Mouse (Mus musculus) forebrain, embryonic 16.5 days (tissue): ENCODE results near the gene Ubox5. TPM values are rescaled to one million over a fixed set of nuclear protein-coding genes. Genes with fewer than 3 reads are reported as not detected.
"Not testable (repeated sequence)": the region's sequence is repeated elsewhere in the genome, so short reads cannot be mapped to it uniquely, and the experiment has no call there.

ENCODE experiments used
- ATAC-seq: fragments of 200-750 bp; cut with Nextera tagmentation; 2 replicates; pipeline ENCODE4 v1.8.0; 2017; ENCODE audit warnings: mild to moderate bottlenecking, moderate library complexity
- H3K27ac ChIP-seq: fragments of 300-500 bp; sonication (generic); 2 replicates; pipeline ENCODE4 v1.5.1; 2014; ENCODE audit warnings: low read length, control low read depth
- H3K27me3 ChIP-seq: fragments of 300-500 bp; sonication (generic); replicated peaks from 2 replicates; pipeline ENCODE4 v1.6.1; 2014; ENCODE audit warnings: low read length; ENCODE audit not compliant: control insufficient read depth, insufficient read depth
- H3K36me3 ChIP-seq: fragments of 300-500 bp; sonication (generic); 2 replicates; pipeline ENCODE4 v1.6.1; 2014; ENCODE audit not compliant: control insufficient read depth, insufficient read depth
- H3K4me1 ChIP-seq: fragments of 300-500 bp; sonication (generic); replicated peaks from 2 replicates; pipeline ENCODE4 v1.6.1; 2014; ENCODE audit warnings: low read length; ENCODE audit not compliant: control insufficient read depth, insufficient read depth
- H3K4me2 ChIP-seq: fragments of 300-500 bp; sonication (generic); 2 replicates; pipeline ENCODE4 v1.6.1; 2014; ENCODE audit warnings: mild to moderate bottlenecking, low read length, control low read depth
- H3K4me3 ChIP-seq: fragments of 300-500 bp; sonication (generic); replicated peaks from 2 replicates; pipeline ENCODE4 v1.5.1; 2014; ENCODE audit warnings: mild to moderate bottlenecking, low read length, control low read depth
- H3K9ac ChIP-seq: fragments of 300-500 bp; sonication (generic); replicated peaks from 2 replicates; pipeline ENCODE4 v1.6.1; 2014; ENCODE audit warnings: low read depth, low read length, control low read depth
- H3K9me3 ChIP-seq: fragments of 300-500 bp; sonication (generic); 2 replicates; pipeline ENCODE4 v1.6.1; 2016; ENCODE audit warnings: low read length; ENCODE audit not compliant: control insufficient read depth
- WGBS: fragments of 180-500 bp; shearing (Covaris S2); extraction: QIAGEN DNeasy Blood & Tissue Kit; methylation state at CpG from one replicate; pipeline ENCODE4 v1.1.7; 2014; 5-methylcytosine and 5-hydroxymethylcytosine counted together
- polyA plus RNA-seq: library from polyadenylated mRNA; unstranded; fragments of >200 nt; fragmentation: Nextera tagmentation; extraction: Ambion mirVana; gene quantifications from 2 replicates; pipeline ENCODE4 v1.2.1, GENCODE M21; 2015

Gene Ubox5
- polyA plus RNA-seq, 1 experiment from 2014 or later, result 14.7 TPM

DNA sequence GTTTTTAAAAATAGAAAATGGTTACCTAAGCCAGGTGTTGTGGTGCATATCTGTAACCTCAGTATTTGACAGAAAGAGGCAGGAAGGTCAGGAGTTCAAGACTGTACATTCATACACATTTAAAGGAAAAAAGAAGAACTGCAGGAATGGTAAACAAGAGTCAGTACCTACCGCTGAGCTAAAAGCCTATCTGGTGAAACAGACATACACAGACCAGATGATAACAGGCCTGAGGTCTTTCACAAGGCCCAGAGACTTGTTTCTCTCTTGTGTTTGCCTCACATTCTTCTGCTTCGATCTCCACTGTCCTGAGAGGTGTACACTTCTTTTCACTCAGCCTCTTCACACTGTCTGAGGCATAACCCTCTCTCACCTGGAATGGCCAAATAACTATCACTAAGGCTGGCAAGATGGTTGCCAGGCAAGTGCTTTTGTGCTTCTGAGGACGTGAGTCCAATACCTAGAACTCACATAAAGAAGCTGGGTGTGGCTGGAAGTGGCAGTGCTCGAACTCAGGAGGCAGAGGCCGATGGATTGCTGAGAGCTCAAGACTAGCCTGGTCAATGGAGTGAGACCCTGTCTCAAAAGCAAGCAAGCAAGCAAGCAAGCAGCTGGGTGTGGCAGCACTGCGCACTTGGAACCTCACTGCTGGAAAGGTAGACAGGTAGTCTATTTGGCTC, 26.0 kb upstream of the Ubox5 start:
- no peak overlapping the region for H3K4me3 ChIP-seq
- no peak for ATAC-seq
- 92% methylated on average over 6 of the region's 6 CpGs for WGBS
- H3K4me1 ChIP-seq, result no peaks in the 10 kb centered on the region
- H3K4me2 ChIP-seq, result no peak overlapping the region
- H3K9ac ChIP-seq, result no peak overlapping the region
- H3K9me3 ChIP-seq, result no peaks in the 10 kb centered on the region
- H3K27me3 ChIP-seq, result no peaks in the 10 kb centered on the region
- no peak overlapping the region for H3K27ac ChIP-seq
- peaks cover 28% of the 10 kb centered on the region for H3K36me3 ChIP-seq

DNA sequence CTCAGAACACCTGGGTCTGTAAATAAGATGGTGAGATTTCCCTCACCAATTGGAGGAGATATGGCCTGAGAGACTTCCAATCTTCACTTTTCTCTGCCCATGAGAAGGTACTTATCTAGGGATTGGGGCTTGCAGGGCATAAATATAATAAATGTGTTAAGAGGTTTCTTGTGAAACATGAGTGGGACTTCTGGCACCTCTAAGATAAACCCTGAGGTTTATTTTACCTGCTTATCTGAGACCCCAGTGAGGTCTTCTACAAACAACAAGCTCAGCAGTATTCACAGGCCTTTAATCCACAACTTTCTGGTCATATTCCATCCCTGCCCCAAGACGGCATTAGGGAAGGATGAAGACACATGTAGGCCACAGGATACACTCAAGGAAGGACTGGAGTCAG, 23.9 kb upstream of the Ubox5 start:
- WGBS, result 100% methylated on average over 1 of the region's 1 CpGs

GRCm38 (mm10) chr2:130653303-130653702, 23.5 kb upstream of the Ubox5 start:
- Histone ChIP-seq H3K4me3 (no peak overlapping the region), H3K36me3 (peaks cover 22% of the 10 kb centered on the region), H3K27me3 (no peaks in the 10 kb centered on the region), H3K4me2 (no peak overlapping the region), H3K9me3 (no peaks in the 10 kb centered on the region), H3K9ac (no peak overlapping the region), H3K27ac (no peak overlapping the region), H3K4me1 (no peaks in the 10 kb centered on the region)
- 98% methylated on average over 2 of the region's 2 CpGs for WGBS
- no peak for ATAC-seq

More for the DNA sequence above, 23.9 kb upstream of the Ubox5 start:
- H3K27me3 ChIP-seq, result no peaks in the 10 kb centered on the region
- no peak overlapping the region for H3K9ac ChIP-seq
- H3K36me3 ChIP-seq, result peaks cover 25% of the 10 kb centered on the region
- no peak overlapping the region for H3K27ac ChIP-seq
- H3K9me3 ChIP-seq, result no peaks in the 10 kb centered on the region
- no peak overlapping the region for H3K4me2 ChIP-seq
- no peak for ATAC-seq
- H3K4me3 ChIP-seq, result no peak overlapping the region
- H3K4me1 ChIP-seq, result no peaks in the 10 kb centered on the region

- 82% methylated on average over 6 of the region's 6 CpGs for WGBS
Measured at GRCm38 (mm10) chr2:130649028-130649427, 19.2 kb upstream of the Ubox5 start.

DNA sequence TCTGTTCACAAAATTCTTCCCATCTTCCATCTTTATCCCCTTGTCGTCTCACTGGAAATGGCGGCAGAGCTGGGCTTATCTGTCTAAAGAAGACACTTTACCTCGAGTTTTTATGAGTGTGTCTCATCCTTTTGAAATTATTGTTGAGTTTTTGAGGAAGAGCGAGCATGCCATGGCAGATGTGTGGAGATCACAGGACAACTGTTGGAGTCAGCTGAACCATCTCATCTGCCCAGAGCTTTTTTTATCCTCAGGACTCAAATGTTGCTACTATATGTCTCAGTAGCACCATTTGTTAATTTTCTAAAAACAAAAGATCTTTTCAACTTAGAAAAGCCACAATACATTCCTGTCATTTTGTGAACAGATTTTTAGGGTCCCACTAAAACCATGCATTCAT, 15.4 kb upstream of the Ubox5 start:
- no peaks in the 10 kb centered on the region for H3K9me3 ChIP-seq
- ATAC-seq, result no peak
- no peak overlapping the region for H3K9ac ChIP-seq
- H3K27me3 ChIP-seq, result no peaks in the 10 kb centered on the region
- H3K36me3 ChIP-seq, result no peaks in the 10 kb centered on the region
- H3K4me1 ChIP-seq, result peaks cover 14% of the 10 kb centered on the region
- WGBS, result 85% methylated on average over 4 of the region's 4 CpGs
- no peak overlapping the region for H3K4me2 ChIP-seq
- H3K27ac ChIP-seq, result no peak overlapping the region
- H3K4me3 ChIP-seq, result no peak overlapping the region

More at GRCm38 (mm10) chr2:130649028-130649427, 19.2 kb upstream of the Ubox5 start:
- not testable (repeated sequence) for H3K36me3 ChIP-seq, H3K4me1 ChIP-seq, H3K27ac ChIP-seq, H3K4me3 ChIP-seq, ATAC-seq, H3K9ac ChIP-seq, H3K9me3 ChIP-seq, H3K27me3 ChIP-seq, H3K4me2 ChIP-seq

DNA sequence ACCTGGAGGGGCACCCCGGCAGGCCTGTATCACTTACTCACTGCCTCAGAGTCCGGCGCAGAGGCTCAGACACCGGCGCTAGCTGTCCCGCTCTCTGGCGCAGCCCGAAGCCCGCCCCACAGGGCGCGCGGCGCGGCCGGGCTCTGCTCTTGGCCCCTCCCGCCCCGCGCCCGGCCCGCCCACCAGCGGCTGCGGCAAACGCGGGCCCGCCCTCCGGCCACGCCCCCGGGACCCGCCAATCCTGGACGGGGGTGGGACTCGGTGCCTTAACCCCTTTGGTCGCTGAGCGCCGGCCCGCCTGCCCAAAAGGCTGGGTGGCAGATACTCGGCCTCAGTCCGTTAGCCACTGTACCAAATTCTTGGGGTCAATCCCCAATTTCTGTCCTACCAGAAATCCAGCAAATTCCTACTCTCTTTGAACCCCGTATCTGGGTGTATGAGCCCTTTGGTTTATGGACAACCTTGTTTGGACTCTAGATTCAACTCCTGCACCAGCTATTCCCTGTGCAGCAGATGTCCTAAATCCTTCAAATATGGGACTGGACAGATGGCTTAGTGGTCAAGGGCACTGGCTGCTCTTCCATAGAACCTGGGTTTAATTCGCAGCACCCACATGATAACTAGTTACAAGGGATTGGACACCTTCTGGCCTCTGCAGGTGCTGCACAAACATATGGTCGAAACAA, 13.0 kb upstream of the Ubox5 start, which contains the start of gene Lzts3:
TSS of gene Lzts3 (minus strand) at position 120 of the 686 bp plus-strand sequence.
- WGBS, result 4% methylated on average over 39 of the region's 40 CpGs
- ATAC-seq, result peak; percentile 97
- H3K27ac ChIP-seq, result peak within 1 kb of the TSS; percentile 58; the same call in 1 of the 2 replicates

DNA sequence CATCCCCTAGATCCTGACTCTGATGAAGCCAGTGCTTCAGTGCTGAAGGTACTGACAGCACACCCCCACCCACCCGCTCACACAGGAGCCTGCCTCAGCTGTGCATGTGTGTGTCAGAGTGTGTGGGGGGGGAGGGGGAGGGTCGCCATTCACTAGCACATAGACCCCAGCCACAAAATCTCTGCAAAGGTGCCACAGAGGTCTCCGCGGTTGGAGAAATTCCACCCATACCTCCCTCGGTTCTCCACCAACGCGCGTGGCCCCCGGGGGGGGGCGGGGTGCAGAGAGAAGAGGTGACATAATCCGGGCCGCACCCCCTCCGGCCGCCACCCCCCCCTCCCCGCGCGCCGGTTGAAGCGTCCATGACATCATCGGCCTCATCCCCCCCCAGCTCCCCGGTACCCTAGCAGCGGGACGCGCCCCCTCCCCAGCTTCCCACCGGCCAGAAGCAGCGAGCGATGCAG, 12.4 kb upstream of the Ubox5 start:
- ATAC-seq, result peak; percentile 77
- Histone ChIP-seq H3K4me2 (peak overlapping the region; percentile 85), H3K27ac (peak overlapping the region; percentile 58; the same call in 1 of the 2 replicates), H3K4me1 (peaks cover 14% of the 10 kb centered on the region), H3K36me3 (no peaks in the 10 kb centered on the region), H3K9ac (peak overlapping the region; percentile 79), H3K9me3 (no peaks in the 10 kb centered on the region), H3K4me3 (peak overlapping the region; percentile 82), H3K27me3 (no peaks in the 10 kb centered on the region; the same call in 1 of the 2 replicates)
- 0% methylated on average over 21 of the region's 27 CpGs for WGBS

More for the DNA sequence above, 13.0 kb upstream of the Ubox5 start, which contains the start of gene Lzts3:
- peak within 1 kb of the TSS; percentile 79 for H3K9ac ChIP-seq
- peak within 1 kb of the TSS; percentile 82 for H3K4me3 ChIP-seq
- no peaks in the 10 kb centered on the region for H3K9me3 ChIP-seq
- no peaks in the 10 kb centered on the region for H3K36me3 ChIP-seq
- H3K4me1 ChIP-seq, result peaks cover 14% of the 10 kb centered on the region
- peak within 1 kb of the TSS; percentile 85 for H3K4me2 ChIP-seq
- no peaks in the 10 kb centered on the region; the same call in 1 of the 2 replicates for H3K27me3 ChIP-seq

DNA sequence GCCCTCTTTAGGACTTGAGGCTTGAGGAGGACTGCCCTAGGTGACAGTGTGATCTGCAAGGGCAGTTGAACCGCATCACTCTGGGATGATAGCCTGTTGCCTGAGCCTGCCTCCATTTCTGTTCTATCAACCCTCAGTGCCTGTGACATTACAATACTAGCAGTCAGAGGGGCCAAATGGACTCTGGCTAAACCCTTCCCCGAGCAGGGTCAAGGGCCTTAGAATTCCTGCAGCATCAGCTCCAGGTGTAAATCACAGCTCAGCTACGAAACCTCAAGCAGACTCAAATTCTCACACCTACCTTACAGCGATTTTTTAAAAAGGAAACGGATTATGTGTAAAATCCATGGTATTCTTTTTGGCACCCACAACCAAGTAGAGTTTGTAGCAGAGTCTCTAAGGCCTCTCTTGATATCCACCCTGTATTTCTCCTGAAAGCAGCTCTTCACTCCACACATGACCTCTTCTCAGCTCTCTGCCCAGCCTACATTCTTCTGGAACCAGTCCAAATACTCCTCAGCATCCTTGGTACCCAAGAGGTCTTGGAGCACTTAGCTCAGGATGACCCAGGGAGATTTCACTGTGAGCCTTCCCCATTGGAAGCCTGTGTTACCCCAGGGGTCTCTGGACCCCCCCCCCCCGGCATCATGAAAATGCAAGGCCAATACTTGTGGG, 11.7 kb upstream of the Ubox5 start:
- no peak overlapping the region for H3K27ac ChIP-seq
- peak overlapping the region; percentile 85 for H3K4me2 ChIP-seq
- no peak for ATAC-seq
- no peaks in the 10 kb centered on the region for H3K9me3 ChIP-seq
- WGBS, result 72% methylated on average over 6 of the region's 6 CpGs
- H3K4me3 ChIP-seq, result peak overlapping the region; percentile 82
- peaks cover 14% of the 10 kb centered on the region for H3K4me1 ChIP-seq
- H3K27me3 ChIP-seq, result peaks cover 5% of the 10 kb centered on the region
- no peaks in the 10 kb centered on the region for H3K36me3 ChIP-seq
- H3K9ac ChIP-seq, result no peak overlapping the region; the same call in 1 of the 2 replicates

- no peak for ATAC-seq
- 83% methylated on average over 6 of the region's 6 CpGs for WGBS
- H3K4me1 ChIP-seq, result peaks cover 23% of the 10 kb centered on the region
- no peak overlapping the region for H3K4me3 ChIP-seq
- no peak overlapping the region for H3K4me2 ChIP-seq
- H3K9me3 ChIP-seq, result no peaks in the 10 kb centered on the region
- H3K36me3 ChIP-seq, result no peaks in the 10 kb centered on the region; the same call in 1 of the 2 replicates
- no peak overlapping the region for H3K9ac ChIP-seq
- peaks cover 21% of the 10 kb centered on the region for H3K27me3 ChIP-seq
- no peak overlapping the region for H3K27ac ChIP-seq
Measured at GRCm38 (mm10) chr2:130639276-130639675, 9.4 kb upstream of the Ubox5 start.
